Mouse (Mus musculus): ENCODE measurements around the gene Eif2s3x. TPM values are rescaled to one million over a fixed set of nuclear protein-coding genes. Genes with fewer than 3 reads are reported as not detected.

Gene Eif2s3x
- polyA plus RNA-seq, 1 experiment from 2014 or later, result 58.7 TPM

- DNase-seq (ENCODE audit: low spot score) (no peak), ATAC-seq (ENCODE audit: low read depth) (no peak)
- H3K4me2 ChIP-seq (ENCODE audit: low read depth, low read length), result no peak overlapping the region
- no peak overlapping the region for H3K4me3 ChIP-seq (ENCODE audit: low read depth, low read length)
- no peak overlapping the region for H3K9ac ChIP-seq (ENCODE audit: low read depth, low read length)
- WGBS, result 67% methylated on average over 7 of the region's 7 CpGs
- H3K9me3 ChIP-seq (ENCODE audit: control insufficient read depth, low read length), result no peaks in the 10 kb centered on the region
- H3K27me3 ChIP-seq (replicated peaks; ENCODE audit: control insufficient read depth, insufficient read depth, low read length), result peaks cover 40% of the 10 kb centered on the region
- no peaks in the 10 kb centered on the region for H3K4me1 ChIP-seq (ENCODE audit: control insufficient read depth, insufficient read depth, low read length)
- no peak overlapping the region for H3K27ac ChIP-seq (replicated peaks; ENCODE audit: low read depth, low read length)
- no peaks in the 10 kb centered on the region for H3K36me3 ChIP-seq (ENCODE audit: control insufficient read depth, insufficient read depth, low read length)
These were observed 70.5 kb downstream of the Eif2s3x start for GRCm38 (mm10) chrX:94142004-94142771.

GRCm38 (mm10) chrX:94140080-94140479 is 72.6 kb downstream of the Eif2s3x start:
- H3K4me2 ChIP-seq (ENCODE audit: low read depth, low read length), result no peak overlapping the region
- no peaks in the 10 kb centered on the region for H3K4me1 ChIP-seq (ENCODE audit: control insufficient read depth, insufficient read depth, low read length)
- no peaks in the 10 kb centered on the region for H3K9me3 ChIP-seq (ENCODE audit: control insufficient read depth, low read length)
- no peak overlapping the region for H3K4me3 ChIP-seq (ENCODE audit: low read depth, low read length)
- peaks cover 38% of the 10 kb centered on the region for H3K27me3 ChIP-seq (replicated peaks; ENCODE audit: control insufficient read depth, insufficient read depth, low read length)
- H3K36me3 ChIP-seq (ENCODE audit: control insufficient read depth, insufficient read depth, low read length), result no peaks in the 10 kb centered on the region
- H3K9ac ChIP-seq (ENCODE audit: low read depth, low read length), result no peak overlapping the region
- H3K27ac ChIP-seq (replicated peaks; ENCODE audit: low read depth, low read length), result no peak overlapping the region
- ATAC-seq (ENCODE audit: low read depth), result no peak
- DNase-seq (ENCODE audit: low spot score), result no peak
- WGBS, result 92% methylated on average over 1 of the region's 1 CpGs

Other genes starting within 250 kb of the Eif2s3x start
- gene AU015836, start 244.2 kb downstream of the Eif2s3x start, polyA plus RNA-seq (2014; fragmentation: Nextera tagmentation; extraction: Ambion mirVana), result 0.26 and 0.43 TPM in 2 replicates
- gene Zfx, start 89.2 kb downstream of the Eif2s3x start, polyA plus RNA-seq (2014; fragmentation: Nextera tagmentation; extraction: Ambion mirVana), result 35.7 and 37.2 TPM in 2 replicates
- gene Klhl15, start 21.7 kb upstream of the Eif2s3x start, polyA plus RNA-seq (2014; fragmentation: Nextera tagmentation; extraction: Ambion mirVana), result 9.9 and 10.5 TPM in 2 replicates
- gene Fam90a1b, start 153.9 kb upstream of the Eif2s3x start, polyA plus RNA-seq (2014; fragmentation: Nextera tagmentation; extraction: Ambion mirVana), result not detected in 2 replicates
- 81.0 and 88.3 TPM in 2 replicates for gene Apoo, start 154.3 kb upstream of the Eif2s3x start, polyA plus RNA-seq (2014; fragmentation: Nextera tagmentation; extraction: Ambion mirVana)